Mouse (Mus musculus) right cerebral cortex, adult 18-20 months (tissue): ENCODE data around the gene Arhgef6.

Source experiments
- DNase-seq: peaks from one replicate; pipeline ENCODE4 v3.0.0; 2022; ENCODE audit warnings: mixed read lengths

Arhgef6 gene

DNA sequence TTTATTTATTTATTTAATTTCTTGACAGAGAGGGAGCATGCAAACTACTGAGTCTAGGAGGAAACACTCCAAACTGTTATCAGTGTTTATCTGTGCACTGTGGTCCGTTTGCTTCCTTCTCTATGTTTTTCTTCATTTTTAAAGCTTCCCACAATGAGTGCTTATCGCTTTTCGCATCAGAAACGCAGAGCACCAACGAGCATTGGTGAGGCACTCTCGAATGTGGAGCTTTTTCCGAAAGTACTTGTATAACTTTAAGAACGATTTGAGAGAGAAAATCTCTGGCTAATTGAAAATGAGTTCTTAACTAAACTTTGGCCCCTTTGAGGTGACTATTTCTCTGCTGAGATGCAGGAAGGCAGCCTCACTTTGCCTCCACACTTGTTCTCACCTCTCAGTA lies 151.2 kb downstream of the Arhgef6 start:
- DNase-seq, result no peak

GRCm38 (mm10) chrX:57183359-57183758 lies 155.2 kb downstream of the Arhgef6 start:
- no peak for DNase-seq

- no peak for DNase-seq
These were observed 156.1 kb downstream of the Arhgef6 start for GRCm38 (mm10) chrX:57182470-57182869.
